Mouse (Mus musculus): ENCODE results near the gene Txnrd2.

- TF ChIP-seq REST (IDR thresholded peaks at IDR 0.05; ENCODE audit: insufficient read depth, insufficient read length) (no peak), MYOG (IDR thresholded peaks at IDR 0.05; ENCODE audit: control insufficient read depth in 1 of 3, insufficient read depth in 1 of 3, insufficient read length in 2 of 3, low read depth in 2 of 3) (no peak), POLR2A (IDR thresholded peaks at IDR 0.05; ENCODE audit: insufficient read length, low read depth) (no peak), SRF (IDR thresholded peaks at IDR 0.05; ENCODE audit: control insufficient read depth, insufficient read length, low read depth) (no peak), USF1 (IDR thresholded peaks at IDR 0.05; ENCODE audit: low read depth) (no peak), MAX (IDR thresholded peaks at IDR 0.05; ENCODE audit: low read depth) (no peak), E2F4 (IDR thresholded peaks at IDR 0.05; ENCODE audit: insufficient read depth) (no peak), TCF12 (IDR thresholded peaks at IDR 0.05; ENCODE audit: insufficient read depth, poor library complexity, severe bottlenecking) (no peak), CEBPB (IDR thresholded peaks at IDR 0.05; ENCODE audit: insufficient read depth, poor library complexity, severe bottlenecking) (no peak)
These were observed 45.6 kb upstream of the Txnrd2 start for GRCm38 (mm10) chr16:18380495-18381063.

Measured in myocyte (in vitro differentiated cells).